Mouse (Mus musculus): Measurements from ENCODE around the gene Gm28269. TPM values are rescaled to one million over a fixed set of nuclear protein-coding genes. Genes with fewer than 3 reads are reported as not detected.

Gm28269 gene
- not detected in 2 replicates for polyA plus RNA-seq (2021; fragmentation: Nextera tagmentation)
- long read RNA-seq, experiment 1, result 0 reads
- long read RNA-seq, experiment 2, result 0 reads

DNA sequence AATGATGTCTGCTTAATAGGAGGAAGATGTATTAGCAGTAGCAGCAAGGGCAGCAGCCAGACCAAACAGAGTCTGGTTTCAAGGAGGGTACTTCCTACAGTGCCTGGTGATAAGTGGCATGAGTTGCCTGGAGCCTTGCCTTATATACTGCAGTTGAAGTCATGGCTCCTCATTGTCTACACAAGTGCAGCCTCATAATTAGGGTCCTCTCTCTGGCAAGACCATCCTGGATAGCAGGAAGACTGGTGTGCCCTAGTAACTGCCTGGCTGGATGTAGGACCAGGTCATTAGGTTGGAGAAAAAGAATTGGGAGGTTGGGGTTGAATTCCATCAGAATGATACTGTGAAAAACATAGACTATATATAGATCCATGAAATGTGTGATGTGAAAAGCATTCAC is at the start of gene Gm28269:
Gene Gm28269 (minus strand): TSS at position 101 of the 400 bp plus-strand sequence.

DNA sequence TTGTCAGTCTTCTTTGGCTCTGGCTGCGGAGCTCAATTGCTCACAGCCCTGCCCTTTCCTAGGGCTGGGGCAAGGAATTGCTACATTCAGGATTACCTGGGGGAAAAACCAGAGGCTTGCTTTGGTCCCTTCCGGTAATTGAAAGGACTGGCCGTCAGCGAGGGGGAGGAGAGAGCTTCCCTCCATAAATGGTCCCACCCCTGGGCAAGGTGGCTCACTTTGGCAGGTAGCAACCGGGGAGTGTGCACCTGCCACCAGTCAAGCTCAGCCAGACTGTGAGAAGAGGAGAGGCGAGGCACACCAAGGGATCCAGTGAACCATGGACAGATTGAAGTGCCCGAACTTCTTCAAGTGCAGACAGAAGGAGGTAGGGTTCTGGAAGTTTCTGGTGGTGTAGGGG is 30.1 kb downstream of the Gm28269 start, which contains the start of gene Slc6a14:
Gene Slc6a14 (plus strand): TSS at position 68 of the 400 bp plus-strand sequence.

Other genes starting within 250 kb of the Gm28269 start
- gene Slc6a14, start 30.2 kb downstream of the Gm28269 start, polyA plus RNA-seq (2021; fragmentation: Nextera tagmentation), result not detected in 2 replicates